ENCODE assay signal across 31 mouse cellular contexts in the genomic region with DNA sequence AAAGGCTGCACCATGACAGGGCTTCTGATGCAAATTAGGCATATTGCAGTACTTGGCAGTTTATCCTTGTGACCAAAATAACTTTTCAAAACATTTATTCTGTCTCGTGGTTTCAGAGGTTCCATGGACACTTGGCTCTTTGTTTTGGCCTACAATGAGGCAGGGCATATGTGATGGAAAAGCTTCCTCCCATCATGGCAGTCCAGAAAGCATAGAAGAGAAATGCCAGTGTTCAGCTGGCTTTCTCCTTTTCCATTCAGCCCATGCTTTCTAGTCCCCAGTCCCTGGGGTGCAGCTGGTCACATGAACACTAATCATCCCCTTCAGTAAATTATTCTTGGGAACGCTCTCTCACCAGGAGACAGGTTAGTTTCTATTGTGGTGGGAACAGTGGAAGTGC. TPM values are rescaled to one million over a fixed set of nuclear protein-coding genes. Genes with fewer than 3 reads are reported as not detected.
DNase-seq lines count a peak whose midpoint lies in the region; ATAC-seq and TF ChIP-seq lines count a peak whose summit lies in the region.
"Had no signal": no experiment of that assay in that cellular context is flagged by ENCODE, and none has a peak within 500 bp of the region (broad histone marks: within the 10 kb centered on the region; RNA-seq: fewer than 3 reads in every experiment).

No protein-coding gene starts in this region.

- 0 out of 2 replicates have a peak, but pooled peaks have one; percentile 35 for ATAC-seq in forebrain, embryonic 15.5 days (replicated peaks)
- ATAC-seq in forebrain, embryonic 11.5 days (replicated peaks; ENCODE audit: low FRiP score), result no peak; the same call in 1 of the 2 replicates
- ATAC-seq in midbrain, postnatal 0 days (ENCODE audit: low FRiP score), result no peak
- ATAC-seq in midbrain, embryonic 16.5 days, result no peak
- 0 out of 2 replicates have a peak, but pooled peaks have one; percentile 46 for ATAC-seq in hindbrain, embryonic 13.5 days (ENCODE audit: low FRiP score)
- ATAC-seq: CD4-positive, CD25-positive, alpha-beta regulatory T cell, adult 4 months had no signal

- H3K4me2 ChIP-seq in forebrain, embryonic 15.5 days (replicated peaks), result no peak overlapping the region
- no peak overlapping the region for H3K4me2 ChIP-seq in forebrain, embryonic 11.5 days (ENCODE audit: low read depth, low read length, severe bottlenecking)
- H3K4me2 ChIP-seq in midbrain, postnatal 0 days (ENCODE audit: low read depth, low read length, poor library complexity, severe bottlenecking), result no peak overlapping the region
- no peak overlapping the region for H3K4me2 ChIP-seq in midbrain, embryonic 16.5 days (ENCODE audit: low read length)
- no peak overlapping the region for H3K4me2 ChIP-seq in hindbrain, embryonic 13.5 days
- H3K4me2 ChIP-seq: heart, embryonic 12.5 days; limb, embryonic 15.5 days; lung, embryonic 15.5 days; neural tube, embryonic 13.5 days; stomach, embryonic 15.5 days had no signal

- no peak overlapping the region for H3K9ac ChIP-seq in forebrain, embryonic 15.5 days (replicated peaks)
- H3K9ac ChIP-seq in forebrain, embryonic 11.5 days (ENCODE audit: low read length), result no peak overlapping the region
- no peak overlapping the region for H3K9ac ChIP-seq in midbrain, postnatal 0 days (replicated peaks; ENCODE audit: low read length, poor library complexity, severe bottlenecking)
- H3K9ac ChIP-seq in midbrain, embryonic 16.5 days (ENCODE audit: low read depth, low read length), result no peak overlapping the region
- no peak overlapping the region for H3K9ac ChIP-seq in hindbrain, embryonic 13.5 days
- H3K9ac ChIP-seq: heart, embryonic 12.5 days; limb, embryonic 15.5 days; liver, embryonic 14.5 days; lung, embryonic 15.5 days; neural tube, embryonic 13.5 days; stomach, embryonic 15.5 days had no signal

- H3K9me3 ChIP-seq in forebrain, embryonic 15.5 days, result no peaks in the 10 kb centered on the region
- H3K9me3 ChIP-seq in forebrain, embryonic 11.5 days (ENCODE audit: control insufficient read depth, low read length), result no peaks in the 10 kb centered on the region
- no peaks in the 10 kb centered on the region for H3K9me3 ChIP-seq in midbrain, postnatal 0 days (ENCODE audit: low read length)
- H3K9me3 ChIP-seq in midbrain, embryonic 16.5 days (replicated peaks; ENCODE audit: control insufficient read depth, low read length, poor library complexity, severe bottlenecking), result no peaks in the 10 kb centered on the region
- H3K9me3 ChIP-seq in hindbrain, embryonic 13.5 days, result no peaks in the 10 kb centered on the region
- H3K9me3 ChIP-seq: embryonic facial prominence, embryonic 10.5 days; heart, embryonic 12.5 days; limb, embryonic 15.5 days; lung, embryonic 15.5 days; neural tube, embryonic 13.5 days; stomach, embryonic 15.5 days had no signal

- H3K4me1 ChIP-seq in forebrain, embryonic 15.5 days, result no peaks in the 10 kb centered on the region
- no peaks in the 10 kb centered on the region for H3K4me1 ChIP-seq in forebrain, embryonic 11.5 days (replicated peaks; ENCODE audit: control insufficient read depth, insufficient read depth, low read length)
- H3K4me1 ChIP-seq in midbrain, postnatal 0 days (ENCODE audit: insufficient read depth, low read length), result no peaks in the 10 kb centered on the region
- no peaks in the 10 kb centered on the region for H3K4me1 ChIP-seq in midbrain, embryonic 16.5 days (ENCODE audit: control insufficient read depth, insufficient read depth, low read length)
- H3K4me1 ChIP-seq in hindbrain, embryonic 13.5 days (replicated peaks), result no peaks in the 10 kb centered on the region
- H3K4me1 ChIP-seq: embryonic facial prominence, embryonic 10.5 days; heart, embryonic 12.5 days; limb, embryonic 15.5 days; lung, embryonic 15.5 days; stomach, embryonic 15.5 days had no signal

- H3K27ac ChIP-seq in forebrain, embryonic 15.5 days (replicated peaks), result no peak overlapping the region
- no peak overlapping the region for H3K27ac ChIP-seq in forebrain, embryonic 11.5 days (ENCODE audit: low read depth, low read length)
- no peak overlapping the region for H3K27ac ChIP-seq in midbrain, postnatal 0 days (ENCODE audit: low read depth, low read length)
- no peak overlapping the region for H3K27ac ChIP-seq in midbrain, embryonic 16.5 days (ENCODE audit: low read length)
- H3K27ac ChIP-seq in hindbrain, embryonic 13.5 days, result no peak overlapping the region
- H3K27ac ChIP-seq: embryonic facial prominence, embryonic 10.5 days; limb, embryonic 15.5 days; liver, embryonic 14.5 days; lung, embryonic 15.5 days; neural tube, embryonic 13.5 days; stomach, embryonic 15.5 days had no signal

- H3K27me3 ChIP-seq in forebrain, embryonic 15.5 days, result no peaks in the 10 kb centered on the region
- no peaks in the 10 kb centered on the region for H3K27me3 ChIP-seq in forebrain, embryonic 11.5 days (ENCODE audit: control insufficient read depth, insufficient read depth, low read length)
- no peaks in the 10 kb centered on the region for H3K27me3 ChIP-seq in midbrain, postnatal 0 days (ENCODE audit: insufficient read depth, low read length)
- H3K27me3 ChIP-seq in midbrain, embryonic 16.5 days (ENCODE audit: control insufficient read depth, insufficient read depth, low read depth, low read length), result no peaks in the 10 kb centered on the region
- no peaks in the 10 kb centered on the region for H3K27me3 ChIP-seq in hindbrain, embryonic 13.5 days
- H3K27me3 ChIP-seq: heart, embryonic 12.5 days; limb, embryonic 15.5 days; lung, embryonic 15.5 days; neural tube, embryonic 13.5 days; stomach, embryonic 15.5 days had no signal

- 11% methylated on average over 2 of the region's 2 CpGs for WGBS in forebrain, embryonic 15.5 days
- 31% methylated on average over 2 of the region's 2 CpGs for WGBS in forebrain, embryonic 11.5 days
- WGBS in midbrain, postnatal 0 days, result 31% methylated on average over 2 of the region's 2 CpGs
- 24% methylated on average over 2 of the region's 2 CpGs for WGBS in midbrain, embryonic 16.5 days
- 18% methylated on average over 2 of the region's 2 CpGs for WGBS in hindbrain, embryonic 13.5 days

- no peaks in the 10 kb centered on the region for H3K36me3 ChIP-seq in forebrain, embryonic 15.5 days
- no peaks in the 10 kb centered on the region for H3K36me3 ChIP-seq in forebrain, embryonic 11.5 days (ENCODE audit: control insufficient read depth, insufficient read depth, low read length)
- H3K36me3 ChIP-seq in midbrain, postnatal 0 days (ENCODE audit: insufficient read depth, low read length), result no peaks in the 10 kb centered on the region
- no peaks in the 10 kb centered on the region for H3K36me3 ChIP-seq in midbrain, embryonic 16.5 days (ENCODE audit: control insufficient read depth, insufficient read depth, low read length)
- H3K36me3 ChIP-seq in hindbrain, embryonic 13.5 days, result no peaks in the 10 kb centered on the region
- H3K36me3 ChIP-seq: embryonic facial prominence, embryonic 10.5 days; heart, embryonic 12.5 days; limb, embryonic 15.5 days; lung, embryonic 15.5 days; neural tube, embryonic 13.5 days; stomach, embryonic 15.5 days had no signal

- no peak overlapping the region for H3K4me3 ChIP-seq in forebrain, embryonic 15.5 days
- H3K4me3 ChIP-seq in forebrain, embryonic 11.5 days (ENCODE audit: low read depth, low read length), result no peak overlapping the region
- no peak overlapping the region for H3K4me3 ChIP-seq in midbrain, postnatal 0 days (ENCODE audit: low read depth, low read length)
- H3K4me3 ChIP-seq in midbrain, embryonic 16.5 days (ENCODE audit: low read depth, low read length), result no peak overlapping the region
- H3K4me3 ChIP-seq in hindbrain, embryonic 13.5 days, result no peak overlapping the region
- H3K4me3 ChIP-seq: embryonic facial prominence, embryonic 10.5 days; heart, embryonic 12.5 days; limb, embryonic 15.5 days; lung, embryonic 15.5 days; neural tube, embryonic 13.5 days; stomach, embryonic 15.5 days had no signal

- TF ChIP-seq CTCF in midbrain, postnatal 0 days (IDR thresholded peaks at IDR 0.05), result no peak

- no peak for DNase-seq in forebrain, embryonic 11.5 days (ENCODE audit: low spot score)
- DNase-seq in midbrain, postnatal 0 days (ENCODE audit: low spot score), result peak; percentile 34
- no peak for DNase-seq in left cerebral cortex, adult 11 months (ENCODE audit: low spot score)
- DNase-seq in embryo, embryonic 10 days (ENCODE audit: low spot score), result no peak
- DNase-seq: adrenal gland, postnatal 25 days; cerebellum, adult 9-11 months; gastrocnemius, postnatal 14 days; heart, adult 18-20 months; heart, postnatal 14 days; kidney, adult 18-20 months; left cerebral cortex, postnatal 4 days; lung, postnatal 4 days; right cerebral cortex, adult 18-20 months; thymus, adult 2 months had no signal

RNA-seq across cellular contexts. Expression of a gene that starts 9.3 kb away (rescaled TPM):
- not detected in 2 replicates for polyA plus RNA-seq in forebrain, embryonic 15.5 days (2015; fragmentation: Nextera tagmentation; extraction: Ambion mirVana)
- polyA plus RNA-seq in forebrain, embryonic 11.5 days (2014; fragmentation: Nextera tagmentation; extraction: Ambion mirVana), result not detected in 2 replicates
- not detected in 2 replicates for total RNA-seq in midbrain, postnatal 0 days (2014; rRNA removed)
- not detected in 2 replicates for polyA plus RNA-seq in midbrain, postnatal 0 days (2015; fragmentation: Nextera tagmentation; extraction: Ambion mirVana)
- polyA plus RNA-seq in midbrain, embryonic 16.5 days (2015; fragmentation: Nextera tagmentation; extraction: Ambion mirVana), result not detected in 2 replicates
- polyA plus RNA-seq in hindbrain, embryonic 13.5 days (2015; fragmentation: Nextera tagmentation; extraction: Ambion mirVana), result not detected in 2 replicates
- total RNA-seq: adrenal gland, postnatal 25 days; common myeloid progenitor, adult 5-6 weeks; gastrocnemius, postnatal 14 days; heart, adult 18-20 months; heart, postnatal 14 days; layer of hippocampus, postnatal 10 days; left cerebral cortex, adult 8-10 months; left cerebral cortex, postnatal 4 days; megakaryocyte-erythroid progenitor cell, adult 5-6 weeks had no signal
- polyA plus RNA-seq: CD4-positive, CD25-positive, alpha-beta regulatory T cell, adult 4 months; embryonic facial prominence, embryonic 10.5 days; heart, embryonic 12.5 days; kidney, embryonic 16.5 days; large intestine, adult 2 months; limb, embryonic 15.5 days; liver, embryonic 14.5 days; lung, embryonic 15.5 days; neural tube, embryonic 13.5 days; stomach, embryonic 15.5 days; thymus, adult 2 months had no signal

RNA-seq across cellular contexts. Expression of a gene that starts 24.6 kb away (rescaled TPM):
- not detected in 2 replicates for polyA plus RNA-seq in forebrain, embryonic 15.5 days (2015; fragmentation: Nextera tagmentation; extraction: Ambion mirVana)
- polyA plus RNA-seq in forebrain, embryonic 11.5 days (2014; fragmentation: Nextera tagmentation; extraction: Ambion mirVana), result not detected in 2 replicates
- total RNA-seq in midbrain, postnatal 0 days (2014; rRNA removed), result not detected in 2 replicates
- not detected in 2 replicates for polyA plus RNA-seq in midbrain, postnatal 0 days (2015; fragmentation: Nextera tagmentation; extraction: Ambion mirVana)
- not detected in 2 replicates for polyA plus RNA-seq in midbrain, embryonic 16.5 days (2015; fragmentation: Nextera tagmentation; extraction: Ambion mirVana)
- not detected in 2 replicates for polyA plus RNA-seq in hindbrain, embryonic 13.5 days (2015; fragmentation: Nextera tagmentation; extraction: Ambion mirVana)
- total RNA-seq: adrenal gland, postnatal 25 days; common myeloid progenitor, adult 5-6 weeks; gastrocnemius, postnatal 14 days; heart, adult 18-20 months; heart, postnatal 14 days; left cerebral cortex, adult 8-10 months had no signal
- polyA plus RNA-seq: CD4-positive, CD25-positive, alpha-beta regulatory T cell, adult 4 months; embryonic facial prominence, embryonic 10.5 days; heart, embryonic 12.5 days; kidney, embryonic 16.5 days; large intestine, adult 2 months; limb, embryonic 15.5 days; liver, embryonic 14.5 days; lung, embryonic 15.5 days; neural tube, embryonic 13.5 days; stomach, embryonic 15.5 days; thymus, adult 2 months had no signal

RNA-seq across cellular contexts. Expression of a gene that starts 46.6 kb away (rescaled TPM):
- polyA plus RNA-seq in forebrain, embryonic 15.5 days (2015; fragmentation: Nextera tagmentation; extraction: Ambion mirVana), result 0.01 TPM in 1 of 2 replicates, not detected in the other
- not detected in 2 replicates for polyA plus RNA-seq in forebrain, embryonic 11.5 days (2014; fragmentation: Nextera tagmentation; extraction: Ambion mirVana)
- total RNA-seq in midbrain, postnatal 0 days (2014; rRNA removed), result 0.05 TPM in 1 of 2 replicates, not detected in the other
- 0.04 TPM in 1 of 2 replicates, not detected in the other for polyA plus RNA-seq in midbrain, postnatal 0 days (2015; fragmentation: Nextera tagmentation; extraction: Ambion mirVana)
- polyA plus RNA-seq in midbrain, embryonic 16.5 days (2015; fragmentation: Nextera tagmentation; extraction: Ambion mirVana), result 0.03 TPM in 1 of 2 replicates, not detected in the other
- polyA plus RNA-seq in hindbrain, embryonic 13.5 days (2015; fragmentation: Nextera tagmentation; extraction: Ambion mirVana), result not detected in 2 replicates
- total RNA-seq: adrenal gland, postnatal 25 days; common myeloid progenitor, adult 5-6 weeks; gastrocnemius, postnatal 14 days; heart, adult 18-20 months; heart, postnatal 14 days; megakaryocyte-erythroid progenitor cell, adult 5-6 weeks had no signal
- polyA plus RNA-seq: embryonic facial prominence, embryonic 10.5 days; heart, embryonic 12.5 days; kidney, embryonic 16.5 days; large intestine, adult 2 months; liver, embryonic 14.5 days; lung, embryonic 15.5 days; thymus, adult 2 months had no signal

RNA-seq across cellular contexts. Expression of a gene that starts 57.2 kb away (rescaled TPM):
- not detected in 2 replicates for polyA plus RNA-seq in forebrain, embryonic 15.5 days (2015; fragmentation: Nextera tagmentation; extraction: Ambion mirVana)
- polyA plus RNA-seq in forebrain, embryonic 11.5 days (2014; fragmentation: Nextera tagmentation; extraction: Ambion mirVana), result not detected in 2 replicates
- total RNA-seq in midbrain, postnatal 0 days (2014; rRNA removed), result not detected in 2 replicates
- not detected in 2 replicates for polyA plus RNA-seq in midbrain, postnatal 0 days (2015; fragmentation: Nextera tagmentation; extraction: Ambion mirVana)
- not detected in 2 replicates for polyA plus RNA-seq in midbrain, embryonic 16.5 days (2015; fragmentation: Nextera tagmentation; extraction: Ambion mirVana)
- not detected in 2 replicates for polyA plus RNA-seq in hindbrain, embryonic 13.5 days (2015; fragmentation: Nextera tagmentation; extraction: Ambion mirVana)
- total RNA-seq: common myeloid progenitor, adult 5-6 weeks; layer of hippocampus, postnatal 10 days; left cerebral cortex, postnatal 4 days; megakaryocyte-erythroid progenitor cell, adult 5-6 weeks had no signal
- polyA plus RNA-seq: embryonic facial prominence, embryonic 10.5 days; heart, embryonic 12.5 days; limb, embryonic 15.5 days; neural tube, embryonic 13.5 days had no signal

Comparison
In these comparisons a context has a peak if more than half of its experiments do, and no peak if none do; other contexts are left out.
1. ATAC-seq: peak in forebrain, embryonic 15.5 days (single experiment) and hindbrain, embryonic 13.5 days (single experiment); none in forebrain, embryonic 11.5 days (single experiment), midbrain, postnatal 0 days (single experiment) and midbrain, embryonic 16.5 days (single experiment).